Mouse (Mus musculus): ENCODE results near the gene Mgl2. TPM values are rescaled to one million over a fixed set of nuclear protein-coding genes. Genes with fewer than 3 reads are reported as not detected.
"Not testable (repeated sequence)": the region's sequence is repeated elsewhere in the genome, so short reads cannot be mapped to it uniquely, and the experiment has no call there.

Gene Mgl2
- total and polyA plus RNA-seq, 3 experiments = 0.08 TPM; not detected in 2

GRCm38 (mm10) chr11:70162336-70162735 lies 32.2 kb downstream of the Mgl2 start (continued):
- TF ChIP-seq TBP (conservative IDR thresholded peaks at IDR 0.05; ENCODE audit: low read depth, low read length) = no peak

- H3K4me3 ChIP-seq (replicated peaks in 1 of 3; ENCODE audit: low read depth in 2 of 3, low read length in 2 of 3, poor library complexity in 1 of 3) = no peak overlapping the region
- no peaks in the 10 kb centered on the region for H3K36me3 ChIP-seq (replicated peaks in 1 of 2; ENCODE audit: control insufficient read depth in 1 of 2, insufficient read depth in 1 of 2, low read length in 1 of 2)
- no peak overlapping the region for H3K9ac ChIP-seq (ENCODE audit: insufficient read depth, low read depth)
- H3K4me2 ChIP-seq (ENCODE audit: insufficient read depth, low read depth, poor library complexity, severe bottlenecking) = no peak overlapping the region
- dilution Hi-C loops (cut with MboI; ENCODE audit: extremely low pct_ligation_motif_present, extremely low pct_unique_long_range_greater_than_20kb, low sequenced_read_pairs) (no loop called here), in situ Hi-C loops (cut with MboI; ENCODE audit: low pct_ligation_motif_present, low pct_unique_long_range_greater_than_20kb, low sequenced_read_pairs) (no loop called here)
- H3K27me3 ChIP-seq (replicated peaks) = peaks cover 68% of the 10 kb centered on the region
- TF ChIP-seq MAFK (IDR thresholded peaks at IDR 0.05; ENCODE audit: insufficient replicate concordance, low read length) = no peak
- no peak for TF ChIP-seq SIN3A (IDR thresholded peaks at IDR 0.05; ENCODE audit: low read length)
- TF ChIP-seq GABPA (IDR thresholded peaks at IDR 0.05; ENCODE audit: insufficient replicate concordance, low read depth, low read length) = no peak
- TF ChIP-seq UBTF (IDR thresholded peaks at IDR 0.05; ENCODE audit: low read depth, low read length) = no peak
- no peak for TF ChIP-seq ZNF384 (IDR thresholded peaks at IDR 0.05; ENCODE audit: low read depth, low read length)
- no peak for TF ChIP-seq CTCF (conservative IDR thresholded peaks at IDR 0.05 in 1 of 2, IDR thresholded peaks at IDR 0.05 in 1 of 2; ENCODE audit: low read depth in 2 of 2, low read length in 2 of 2)
- TF ChIP-seq POLR2AphosphoS2 (IDR thresholded peaks at IDR 0.05; ENCODE audit: low read depth, low read length) = no peak
- TF ChIP-seq ETS1 (conservative IDR thresholded peaks at IDR 0.05; ENCODE audit: low read depth, low read length) = no peak
- no peak for TF ChIP-seq POLR2A (IDR thresholded peaks at IDR 0.05; ENCODE audit: low read depth, low read length)
- H3K79me2 ChIP-seq (replicated peaks; ENCODE audit: control insufficient read depth, extremely low read depth, insufficient read depth, poor library complexity, severe bottlenecking) = no peaks in the 10 kb centered on the region
- no peak overlapping the region for H3K27ac ChIP-seq (ENCODE audit: insufficient read depth, low read depth)
- no peaks in the 10 kb centered on the region for H3K9me3 ChIP-seq (replicated peaks; ENCODE audit: low read length)
- 0 out of 4 replicates have a peak, but pooled peaks cover 0 to 2% of the 10 kb centered on the region in 2 experiments for H3K4me1 ChIP-seq (ENCODE audit: control insufficient read depth in 1 of 2, insufficient read depth in 2 of 2)
- no peak for DNase-seq (ENCODE audit: extremely low read depth)
These were observed 36.1 kb downstream of the Mgl2 start for GRCm38 (mm10) chr11:70165972-70166921.

GRCm38 (mm10) chr11:70168136-70168535 lies 38.0 kb downstream of the Mgl2 start:
- peaks cover 2% of the 10 kb centered on the region for H3K9me3 ChIP-seq (replicated peaks; ENCODE audit: low read length)
- no peak overlapping the region for H3K4me3 ChIP-seq (replicated peaks in 1 of 3; ENCODE audit: low read depth in 2 of 3, low read length in 2 of 3, poor library complexity in 1 of 3)
- dilution Hi-C loops (cut with MboI; ENCODE audit: extremely low pct_ligation_motif_present, extremely low pct_unique_long_range_greater_than_20kb, low sequenced_read_pairs) (no loop called here), in situ Hi-C loops (cut with MboI; ENCODE audit: low pct_ligation_motif_present, low pct_unique_long_range_greater_than_20kb, low sequenced_read_pairs) (no loop called here)
- H3K27ac ChIP-seq (ENCODE audit: insufficient read depth, low read depth) = no peak overlapping the region
- 0 out of 4 replicates have a peak, but pooled peaks cover 0 to 2% of the 10 kb centered on the region in 2 experiments for H3K4me1 ChIP-seq (ENCODE audit: control insufficient read depth in 1 of 2, insufficient read depth in 2 of 2)
- H3K9ac ChIP-seq (ENCODE audit: insufficient read depth, low read depth) = no peak overlapping the region
- H3K4me2 ChIP-seq (ENCODE audit: insufficient read depth, low read depth, poor library complexity, severe bottlenecking) = no peak overlapping the region
- DNase-seq (ENCODE audit: extremely low read depth) = no peak
- TF ChIP-seq SMC3 (IDR thresholded peaks at IDR 0.05; ENCODE audit: low read depth, low read length) (no peak), ZKSCAN1 (IDR thresholded peaks at IDR 0.05; ENCODE audit: borderline replicate concordance, low read depth, low read length) (no peak), SIN3A (IDR thresholded peaks at IDR 0.05; ENCODE audit: low read length) (no peak), IRF4 (IDR thresholded peaks at IDR 0.05; ENCODE audit: low read depth, low read length) (no peak)
- no peaks in the 10 kb centered on the region for H3K36me3 ChIP-seq (replicated peaks in 1 of 2; ENCODE audit: control insufficient read depth in 1 of 2, insufficient read depth in 1 of 2, low read length in 1 of 2)
- no peaks in the 10 kb centered on the region for H3K79me2 ChIP-seq (replicated peaks; ENCODE audit: control insufficient read depth, extremely low read depth, insufficient read depth, poor library complexity, severe bottlenecking)
- H3K27me3 ChIP-seq (replicated peaks) = peaks cover 62% of the 10 kb centered on the region

GRCm38 (mm10) chr11:70169471-70169870 lies 39.3 kb downstream of the Mgl2 start:
- in situ Hi-C loops (cut with MboI; ENCODE audit: low pct_ligation_motif_present, low pct_unique_long_range_greater_than_20kb, low sequenced_read_pairs); H3K4me2 ChIP-seq (ENCODE audit: insufficient read depth, low read depth, poor library complexity, severe bottlenecking); dilution Hi-C loops (cut with MboI; ENCODE audit: extremely low pct_ligation_motif_present, extremely low pct_unique_long_range_greater_than_20kb, low sequenced_read_pairs); H3K4me3 ChIP-seq (replicated peaks in 1 of 3; ENCODE audit: low read depth in 2 of 3, low read length in 2 of 3, poor library complexity in 1 of 3); H3K9ac ChIP-seq (ENCODE audit: insufficient read depth, low read depth); H3K36me3 ChIP-seq (replicated peaks in 1 of 2; ENCODE audit: control insufficient read depth in 1 of 2, insufficient read depth in 1 of 2, low read length in 1 of 2); DNase-seq (ENCODE audit: extremely low read depth); H3K79me2 ChIP-seq (replicated peaks; ENCODE audit: control insufficient read depth, extremely low read depth, insufficient read depth, poor library complexity, severe bottlenecking); H3K4me1 ChIP-seq (ENCODE audit: control insufficient read depth in 1 of 2, insufficient read depth in 2 of 2); H3K9me3 ChIP-seq (replicated peaks; ENCODE audit: low read length); H3K27ac ChIP-seq (ENCODE audit: insufficient read depth, low read depth): not testable (repeated sequence)
- H3K27me3 ChIP-seq (replicated peaks) = peaks cover 50% of the 10 kb centered on the region

All from CH12.LX (cell line).